Mouse (Mus musculus) ES-E14 (cell line): ENCODE measurements around the gene Olfr288.

Source experiments
- HCFC1 ChIP-seq: IDR thresholded peaks from 2 replicates; pipeline ENCODE4 v1.6.1; 2012; ENCODE audit warnings: low read length, inconsistent platforms, borderline replicate concordance; ENCODE audit not compliant: insufficient read depth
- MAFK ChIP-seq: IDR thresholded peaks from 2 replicates; pipeline ENCODE4 v1.6.1; 2014; ENCODE audit warnings: mild to moderate bottlenecking, low read depth, low read length, inconsistent platforms; ENCODE audit not compliant: insufficient read depth

DNA sequence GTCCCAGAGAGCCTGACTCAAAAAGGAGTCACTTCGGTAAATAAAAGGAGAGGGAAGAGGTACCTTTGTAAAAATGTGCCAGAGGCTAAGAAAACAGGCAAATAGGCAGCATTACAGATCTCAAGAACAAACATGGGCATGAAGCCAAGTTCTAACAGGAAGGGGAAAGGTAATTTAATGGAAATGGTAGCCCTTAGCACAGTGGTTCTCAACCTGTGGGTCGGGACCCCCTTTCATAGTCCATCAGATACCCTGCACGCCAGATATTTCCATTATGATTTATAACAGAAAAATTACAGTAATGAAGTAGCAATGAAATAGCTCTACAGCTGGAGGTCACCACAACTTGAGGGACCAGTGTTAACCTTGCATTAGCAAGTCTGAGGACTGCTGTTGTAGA lies 18.0 kb downstream of the Olfr288 start:
- TF ChIP-seq MAFK (no peak), HCFC1 (no peak)
